Mouse (Mus musculus) testis, adult 2 months (tissue): ENCODE data around the gene Xylt2. TPM values are rescaled to one million over a fixed set of nuclear protein-coding genes. Genes with fewer than 3 reads are reported as not detected.
A peak's percentile ranks its signal among the peaks of the same experiment; 100 is the strongest.

Experiments used
- H3K27ac ChIP-seq: fragments of 200-500 bp; 2 replicates; pipeline ENCODE4 v1.5.1; 2012; ENCODE audit warnings: low read depth, low read length; ENCODE audit not compliant: control insufficient read depth, insufficient read depth
- H3K27me3 ChIP-seq: fragments of 200-500 bp; 2 replicates; pipeline ENCODE4 v1.6.1; 2012; ENCODE audit warnings: mild to moderate bottlenecking, low read length, moderate library complexity; ENCODE audit not compliant: control insufficient read depth, insufficient read depth
- H3K36me3 ChIP-seq: fragments of 200-500 bp; 2 replicates; pipeline ENCODE4 v1.6.1; 2012; ENCODE audit warnings: mild to moderate bottlenecking, low read length; ENCODE audit not compliant: control insufficient read depth, insufficient read depth
- H3K4me1 ChIP-seq: fragments of 200-500 bp; 2 replicates; pipeline ENCODE4 v1.6.1; 2012; ENCODE audit warnings: low read length; ENCODE audit not compliant: control insufficient read depth, insufficient read depth
- H3K4me3 ChIP-seq: fragments of 200-500 bp; 2 replicates; pipeline ENCODE4 v1.5.1; 2012; ENCODE audit warnings: low read depth, mild to moderate bottlenecking, low read length, moderate library complexity, mixed read lengths; ENCODE audit not compliant: control insufficient read depth
- CTCF ChIP-seq: fragments of 200-500 bp; IDR thresholded peaks from 2 replicates; pipeline ENCODE4 v1.5.1; 2012; ENCODE audit warnings: low read depth, mild to moderate bottlenecking, inconsistent platforms, low read length, moderate library complexity; ENCODE audit not compliant: control insufficient read depth, insufficient read depth, insufficient replicate concordance
- POLR2A ChIP-seq: fragments of 200-500 bp; IDR thresholded peaks from 2 replicates; pipeline ENCODE4 v1.6.1; 2012; ENCODE audit warnings: low read depth, mild to moderate bottlenecking, inconsistent platforms, low read length, moderate library complexity; ENCODE audit not compliant: control insufficient read depth
- polyA plus RNA-seq: library from polyadenylated mRNA; depleted of rRNA; stranded (reverse); fragments of >200 nt; gene quantifications from 2 replicates; pipeline ENCODE4 v1.2.3, GENCODE M21; 2012

Xylt2 gene
- polyA plus RNA-seq, 1 experiment, result 3.4 TPM

DNA sequence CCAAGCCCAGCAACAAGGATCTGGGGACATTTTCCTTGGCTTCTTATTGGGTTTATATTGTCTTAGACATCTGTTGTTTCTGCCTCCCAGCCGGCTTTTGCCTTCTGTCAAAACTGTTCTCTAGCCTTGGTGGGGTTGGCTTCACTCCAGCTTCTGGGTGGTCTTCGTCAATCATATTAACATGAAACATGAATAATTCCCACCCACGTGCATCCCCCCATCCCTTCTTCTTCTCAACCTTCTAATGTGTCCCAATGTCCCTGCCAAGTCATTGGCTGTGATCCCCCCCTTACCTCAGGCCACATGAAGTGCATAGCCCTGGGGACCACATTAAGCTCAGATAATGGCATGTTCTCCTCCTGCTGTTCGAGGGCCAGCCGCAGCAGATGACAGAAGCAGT is 27.2 kb upstream of the Xylt2 start, which contains the start of gene Gm11541:
Gene Gm11541 (minus strand): TSS at position 28 of the 400 bp plus-strand sequence.
- TF ChIP-seq POLR2A (no peak), CTCF (no peak)
- Histone ChIP-seq H3K4me3 (no peak within 1 kb of the TSS), H3K4me1 (peaks cover 2% of the 10 kb centered on the region), H3K36me3 (no peaks in the 10 kb centered on the region), H3K27ac (no peak within 1 kb of the TSS), H3K27me3 (no peaks in the 10 kb centered on the region)

GRCm38 (mm10) chr11:94704020-94704419 is 26.7 kb upstream of the Xylt2 start:
- H3K27ac ChIP-seq, result no peak overlapping the region
- no peak for TF ChIP-seq CTCF
- no peak for TF ChIP-seq POLR2A
- H3K4me3 ChIP-seq, result no peak overlapping the region
- H3K36me3 ChIP-seq, result no peaks in the 10 kb centered on the region
- peaks cover 2% of the 10 kb centered on the region for H3K4me1 ChIP-seq
- no peaks in the 10 kb centered on the region for H3K27me3 ChIP-seq

DNA sequence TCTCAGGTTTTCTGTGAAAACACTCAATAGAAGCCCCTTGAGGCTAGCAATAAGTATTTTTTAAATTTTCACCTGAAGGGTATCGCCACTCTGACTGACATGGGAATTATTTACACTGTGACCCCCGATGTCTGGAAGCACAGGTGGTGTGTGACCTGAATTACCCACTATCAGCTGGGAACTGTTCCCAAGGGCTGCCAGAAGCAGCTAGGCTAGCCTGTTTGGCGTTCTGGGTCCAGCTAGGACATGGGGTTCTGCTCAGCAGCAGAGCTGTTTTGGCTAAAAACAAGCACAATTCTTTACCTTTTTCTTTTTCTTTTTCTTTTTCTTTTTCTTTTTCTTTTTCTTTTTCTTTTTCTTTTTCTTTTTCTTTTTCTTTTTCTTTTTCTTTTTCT is 24.9 kb upstream of the Xylt2 start:
- H3K4me3 ChIP-seq, result no peak overlapping the region
- H3K27ac ChIP-seq, result 0 out of 2 replicates have a peak overlapping the region, but pooled peaks have one; percentile 8
- peaks cover 9% of the 10 kb centered on the region for H3K4me1 ChIP-seq
- no peaks in the 10 kb centered on the region for H3K36me3 ChIP-seq
- no peaks in the 10 kb centered on the region for H3K27me3 ChIP-seq
- TF ChIP-seq POLR2A, result no peak
- TF ChIP-seq CTCF, result no peak

DNA sequence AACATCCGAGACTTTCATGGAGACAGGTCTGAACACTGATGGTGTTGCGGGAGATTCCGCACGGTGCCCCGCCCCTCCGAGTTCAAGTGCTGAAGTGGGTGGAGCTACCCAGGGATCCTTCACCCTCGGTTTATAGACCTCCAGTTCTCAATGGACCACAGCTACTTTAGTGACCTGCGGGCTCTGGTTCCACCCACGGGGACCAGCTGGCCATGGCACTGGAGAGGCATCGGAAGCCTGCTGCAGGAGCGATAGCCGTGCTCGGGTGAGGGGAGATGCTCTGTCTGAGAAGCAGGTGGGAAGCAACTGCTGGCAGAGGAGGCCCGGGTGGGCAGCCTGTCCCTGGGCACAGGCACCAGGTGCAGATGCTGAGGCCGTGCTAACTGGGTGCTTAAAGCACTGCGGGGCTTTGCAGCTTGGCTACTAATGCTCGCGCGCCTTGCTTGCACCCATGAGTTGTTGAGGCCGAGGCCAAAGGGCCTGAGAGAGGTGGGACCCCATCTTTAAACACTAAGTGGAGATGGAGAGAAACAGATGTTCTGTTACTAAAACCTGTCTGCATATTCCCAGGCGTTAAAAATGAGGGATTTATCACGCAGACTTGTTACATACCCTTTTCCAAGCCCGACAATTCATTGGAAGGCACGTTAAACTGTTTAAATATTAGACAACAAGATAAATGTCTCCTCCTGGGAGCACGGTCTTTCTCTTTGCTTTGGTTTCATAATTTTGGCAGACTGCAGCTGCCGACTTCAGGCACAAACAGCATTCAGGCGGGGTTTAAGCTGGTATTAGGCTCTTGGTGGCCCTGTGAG is 24.3 kb upstream of the Xylt2 start:
- Histone ChIP-seq H3K27ac (no peak overlapping the region), H3K36me3 (no peaks in the 10 kb centered on the region), H3K27me3 (no peaks in the 10 kb centered on the region), H3K4me1 (peaks cover 9% of the 10 kb centered on the region), H3K4me3 (no peak overlapping the region)
- TF ChIP-seq POLR2A (no peak), CTCF (no peak)

DNA sequence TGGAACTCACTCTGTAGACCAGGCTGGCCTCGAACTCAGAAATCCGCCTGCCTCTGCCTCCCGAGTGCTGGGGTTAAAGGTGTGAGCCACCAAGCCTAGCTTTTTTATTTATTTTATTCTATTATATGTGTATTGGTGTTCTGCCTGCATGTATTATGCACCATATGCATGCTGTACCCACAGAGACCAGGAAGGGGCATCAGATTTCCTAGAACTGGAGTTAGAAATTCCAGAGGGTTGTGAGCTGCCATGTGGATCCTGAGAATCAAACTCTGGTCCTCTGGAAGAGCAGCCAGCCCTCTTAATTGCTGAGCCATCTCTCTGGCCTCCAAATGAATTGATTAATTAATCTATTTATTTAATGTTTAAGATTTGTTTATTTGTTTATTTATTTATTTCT is 22.1 kb upstream of the Xylt2 start:
- Histone ChIP-seq H3K27me3 (no peaks in the 10 kb centered on the region), H3K4me3 (no peak overlapping the region), H3K27ac (no peak overlapping the region), H3K36me3 (no peaks in the 10 kb centered on the region), H3K4me1 (peaks cover 9% of the 10 kb centered on the region)
- TF ChIP-seq CTCF, result no peak
- TF ChIP-seq POLR2A, result no peak

DNA sequence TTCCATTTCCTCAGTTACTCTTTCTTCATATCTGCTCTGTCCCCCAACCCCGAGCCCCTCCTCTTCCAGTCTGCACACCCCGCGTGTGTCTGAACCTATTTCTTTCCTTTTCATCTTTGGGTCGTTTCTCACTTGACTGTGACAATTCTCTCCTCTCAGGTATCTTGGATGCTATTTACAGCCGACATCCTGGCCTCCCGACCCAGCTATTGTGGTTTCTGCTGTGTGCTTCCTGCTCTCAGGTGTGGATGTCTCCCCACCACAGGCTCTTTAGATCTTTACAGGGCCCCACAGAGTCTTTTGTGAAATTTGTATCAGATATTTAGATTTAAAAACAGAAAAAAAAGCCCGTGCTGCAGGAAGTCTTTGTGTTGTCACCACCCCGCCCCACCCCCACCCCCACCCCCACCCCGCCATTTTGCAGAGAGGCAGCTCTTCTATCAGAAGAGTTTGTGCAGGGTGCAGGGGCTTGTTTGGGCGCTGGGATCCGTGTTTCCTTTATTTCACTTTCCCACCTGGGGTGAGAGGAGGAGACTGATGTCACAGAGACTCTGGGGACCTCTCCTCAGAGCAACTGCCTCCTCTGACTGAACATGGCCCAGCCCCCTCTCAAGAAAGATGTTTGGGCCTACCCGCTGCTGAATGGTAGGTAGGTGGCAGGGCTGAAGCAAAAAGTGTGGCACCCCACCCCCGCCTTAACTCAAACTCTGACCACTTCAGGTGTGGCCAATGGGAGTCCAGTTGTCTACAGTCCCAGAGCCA is 20.6 kb upstream of the Xylt2 start:
- H3K4me1 ChIP-seq, result peaks cover 9% of the 10 kb centered on the region
- TF ChIP-seq POLR2A (no peak), CTCF (no peak)
- no peaks in the 10 kb centered on the region for H3K36me3 ChIP-seq
- no peaks in the 10 kb centered on the region for H3K27me3 ChIP-seq
- no peak overlapping the region for H3K27ac ChIP-seq
- peak overlapping the region; percentile 68 for H3K4me3 ChIP-seq

DNA sequence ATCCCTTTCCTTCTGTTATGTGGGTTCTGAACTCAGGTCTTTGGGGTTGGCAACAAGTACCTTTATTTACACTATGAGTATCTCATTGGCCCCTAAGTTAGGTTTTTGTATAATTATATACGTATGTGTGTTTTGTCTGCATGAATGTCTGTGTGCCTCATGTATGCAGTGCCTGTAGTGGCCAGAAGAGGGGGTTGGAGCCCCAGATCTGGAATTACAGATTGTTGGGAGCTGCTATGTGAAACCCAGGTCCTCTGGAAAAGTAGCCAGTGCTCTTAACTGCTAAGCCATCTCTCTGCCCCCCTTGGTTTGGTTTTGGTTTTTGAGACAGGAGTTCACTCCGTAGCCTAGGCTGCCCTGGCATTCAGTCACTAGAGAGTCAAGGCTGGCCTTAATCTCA is 19.8 kb upstream of the Xylt2 start:
- Histone ChIP-seq H3K4me3 (no peak overlapping the region), H3K27me3 (no peaks in the 10 kb centered on the region), H3K4me1 (peaks cover 9% of the 10 kb centered on the region), H3K36me3 (no peaks in the 10 kb centered on the region), H3K27ac (no peak overlapping the region)
- TF ChIP-seq CTCF, result no peak
- no peak for TF ChIP-seq POLR2A
